Mouse (Mus musculus): ENCODE measurements at regions not wholly inside any gene's neighbourhood (a gene's known extent, or its start where the extent isn't known, plus 50 kb on each side); places are given as distances from the start of the nearest gene placed in this dataset.

GRCm38 (mm10) chr7:70281891-70282515 is 84.5 kb downstream of the Nr2f2 start:
- WGBS = 17% methylated on average over 11 of the region's 11 CpGs
- H3K36me3 ChIP-seq (ENCODE audit: insufficient read depth, low read length) = no peaks in the 10 kb centered on the region
- peaks cover 81% of the 10 kb centered on the region for H3K27me3 ChIP-seq (ENCODE audit: insufficient read depth, low read length)
- no peak overlapping the region for H3K4me3 ChIP-seq (ENCODE audit: low read length)
- no peak for ATAC-seq (ENCODE audit: low FRiP score, low TSS enrichment)
- H3K9ac ChIP-seq (replicated peaks; ENCODE audit: low read length) = no peak overlapping the region
- H3K27ac ChIP-seq (ENCODE audit: low read length) = no peak overlapping the region
- peaks cover 13% of the 10 kb centered on the region for H3K4me1 ChIP-seq (ENCODE audit: insufficient read depth, low read length)
- H3K9me3 ChIP-seq (ENCODE audit: low read length) = no peaks in the 10 kb centered on the region
- H3K4me2 ChIP-seq (replicated peaks; ENCODE audit: low read depth, low read length) = no peak overlapping the region

- peak overlapping the region; percentile 53 for H3K4me2 ChIP-seq (replicated peaks; ENCODE audit: low read depth, low read length)
- 8% methylated on average over 22 of the region's 22 CpGs for WGBS
- peak overlapping the region; percentile 40 for H3K4me3 ChIP-seq (ENCODE audit: low read length)
- peaks cover 75% of the 10 kb centered on the region for H3K27me3 ChIP-seq (ENCODE audit: insufficient read depth, low read length)
- peak; percentile 42; the same call in 1 of the 2 replicates for ATAC-seq (ENCODE audit: low FRiP score, low TSS enrichment)
- H3K9me3 ChIP-seq (ENCODE audit: low read length) = no peaks in the 10 kb centered on the region
- no peak overlapping the region for H3K27ac ChIP-seq (ENCODE audit: low read length)
- H3K4me1 ChIP-seq (ENCODE audit: insufficient read depth, low read length) = peaks cover 13% of the 10 kb centered on the region
- no peaks in the 10 kb centered on the region for H3K36me3 ChIP-seq (ENCODE audit: insufficient read depth, low read length)
- H3K9ac ChIP-seq (replicated peaks; ENCODE audit: low read length) = no peak overlapping the region
Measured at GRCm38 (mm10) chr7:70281381-70281750, 85.2 kb downstream of the Nr2f2 start.

- Histone ChIP-seq H3K4me3 (ENCODE audit: low read length) (peak overlapping the region; percentile 40), H3K36me3 (ENCODE audit: insufficient read depth, low read length) (no peaks in the 10 kb centered on the region), H3K27me3 (ENCODE audit: insufficient read depth, low read length) (peaks cover 72% of the 10 kb centered on the region), H3K9ac (replicated peaks; ENCODE audit: low read length) (peak overlapping the region; percentile 18; the same call in 1 of the 2 replicates), H3K9me3 (ENCODE audit: low read length) (no peaks in the 10 kb centered on the region), H3K4me1 (ENCODE audit: insufficient read depth, low read length) (peaks cover 15% of the 10 kb centered on the region), H3K27ac (ENCODE audit: low read length) (no peak overlapping the region), H3K4me2 (replicated peaks; ENCODE audit: low read depth, low read length) (peak overlapping the region; percentile 53)
- 1% methylated on average over 42 of the region's 42 CpGs for WGBS
- peak; percentile 51; the same call in 1 of the 2 replicates for ATAC-seq (ENCODE audit: low FRiP score, low TSS enrichment)
Measured at GRCm38 (mm10) chr7:70280643-70281380, 85.7 kb downstream of the Nr2f2 start.

GRCm38 (mm10) chr7:70279927-70280642 is 86.5 kb downstream of the Nr2f2 start:
- Histone ChIP-seq H3K27ac (ENCODE audit: low read length) (no peak overlapping the region), H3K9ac (replicated peaks; ENCODE audit: low read length) (no peak overlapping the region), H3K4me1 (ENCODE audit: insufficient read depth, low read length) (peaks cover 16% of the 10 kb centered on the region), H3K4me2 (replicated peaks; ENCODE audit: low read depth, low read length) (peak overlapping the region; percentile 53), H3K4me3 (ENCODE audit: low read length) (peak overlapping the region; percentile 40), H3K27me3 (ENCODE audit: insufficient read depth, low read length) (peaks cover 65% of the 10 kb centered on the region), H3K9me3 (ENCODE audit: low read length) (no peaks in the 10 kb centered on the region), H3K36me3 (ENCODE audit: insufficient read depth, low read length) (no peaks in the 10 kb centered on the region)
- 2% methylated on average over 31 of the region's 31 CpGs for WGBS
- no peak for ATAC-seq (ENCODE audit: low FRiP score, low TSS enrichment)

GRCm38 (mm10) chr7:70279101-70279500 is 87.4 kb downstream of the Nr2f2 start:
- Histone ChIP-seq H3K27ac (ENCODE audit: low read length) (no peak overlapping the region), H3K4me1 (ENCODE audit: insufficient read depth, low read length) (peaks cover 16% of the 10 kb centered on the region), H3K4me3 (ENCODE audit: low read length) (no peak overlapping the region), H3K4me2 (replicated peaks; ENCODE audit: low read depth, low read length) (no peak overlapping the region), H3K9me3 (ENCODE audit: low read length) (no peaks in the 10 kb centered on the region), H3K27me3 (ENCODE audit: insufficient read depth, low read length) (peaks cover 57% of the 10 kb centered on the region), H3K36me3 (ENCODE audit: insufficient read depth, low read length) (no peaks in the 10 kb centered on the region), H3K9ac (replicated peaks; ENCODE audit: low read length) (no peak overlapping the region)
- ATAC-seq (ENCODE audit: low FRiP score, low TSS enrichment) = no peak
- 17% methylated on average over 3 of the region's 3 CpGs for WGBS

- Histone ChIP-seq H3K4me3 (ENCODE audit: low read length) (no peak overlapping the region), H3K4me2 (replicated peaks; ENCODE audit: low read depth, low read length) (no peak overlapping the region), H3K9me3 (ENCODE audit: low read length) (no peaks in the 10 kb centered on the region), H3K27ac (ENCODE audit: low read length) (no peak overlapping the region), H3K36me3 (ENCODE audit: insufficient read depth, low read length) (no peaks in the 10 kb centered on the region), H3K4me1 (ENCODE audit: insufficient read depth, low read length) (peaks cover 11% of the 10 kb centered on the region), H3K27me3 (ENCODE audit: insufficient read depth, low read length) (peaks cover 28% of the 10 kb centered on the region), H3K9ac (replicated peaks; ENCODE audit: low read length) (no peak overlapping the region)
- ATAC-seq (ENCODE audit: low FRiP score, low TSS enrichment) = no peak
- 47% methylated on average over 2 of the region's 2 CpGs for WGBS
Measured at GRCm38 (mm10) chr7:70276078-70276477, 90.5 kb downstream of the Nr2f2 start.

- no peak overlapping the region for H3K27ac ChIP-seq (ENCODE audit: low read length)
- H3K4me2 ChIP-seq (replicated peaks; ENCODE audit: low read depth, low read length) = no peak overlapping the region
- WGBS = 52% methylated on average over 2 of the region's 2 CpGs
- ATAC-seq (ENCODE audit: low FRiP score, low TSS enrichment) = no peak
- 0 out of 2 replicates have a peak, but pooled peaks cover 3% of the 10 kb centered on the region for H3K4me1 ChIP-seq (ENCODE audit: insufficient read depth, low read length)
- H3K36me3 ChIP-seq (ENCODE audit: insufficient read depth, low read length) = no peaks in the 10 kb centered on the region
- H3K9ac ChIP-seq (replicated peaks; ENCODE audit: low read length) = no peak overlapping the region
- H3K4me3 ChIP-seq (ENCODE audit: low read length) = no peak overlapping the region
- H3K9me3 ChIP-seq (ENCODE audit: low read length) = no peaks in the 10 kb centered on the region
- peaks cover 12% of the 10 kb centered on the region for H3K27me3 ChIP-seq (ENCODE audit: insufficient read depth, low read length)
Measured at GRCm38 (mm10) chr7:70274312-70274711, 92.2 kb downstream of the Nr2f2 start.

- Histone ChIP-seq H3K36me3 (ENCODE audit: insufficient read depth, low read length) (no peaks in the 10 kb centered on the region), H3K9me3 (ENCODE audit: low read length) (no peaks in the 10 kb centered on the region), H3K4me2 (replicated peaks; ENCODE audit: low read depth, low read length) (no peak overlapping the region), H3K4me3 (ENCODE audit: low read length) (no peak overlapping the region), H3K27me3 (ENCODE audit: insufficient read depth, low read length) (no peaks in the 10 kb centered on the region), H3K27ac (ENCODE audit: low read length) (no peak overlapping the region), H3K9ac (replicated peaks; ENCODE audit: low read length) (no peak overlapping the region), H3K4me1 (ENCODE audit: insufficient read depth, low read length) (no peaks in the 10 kb centered on the region)
- ATAC-seq (ENCODE audit: low FRiP score, low TSS enrichment) = no peak
- 73% methylated on average over 4 of the region's 4 CpGs for WGBS
Measured at GRCm38 (mm10) chr7:70267075-70267474, 99.5 kb downstream of the Nr2f2 start.

GRCm38 (mm10) chr7:70256806-70257205 is 109.7 kb downstream of the Nr2f2 start:
- Histone ChIP-seq H3K4me3 (ENCODE audit: low read length) (no peak overlapping the region), H3K9ac (replicated peaks; ENCODE audit: low read length) (no peak overlapping the region), H3K36me3 (ENCODE audit: insufficient read depth, low read length) (no peaks in the 10 kb centered on the region), H3K27ac (ENCODE audit: low read length) (no peak overlapping the region), H3K4me1 (ENCODE audit: insufficient read depth, low read length) (no peaks in the 10 kb centered on the region), H3K9me3 (ENCODE audit: low read length) (no peaks in the 10 kb centered on the region), H3K27me3 (ENCODE audit: insufficient read depth, low read length) (no peaks in the 10 kb centered on the region), H3K4me2 (replicated peaks; ENCODE audit: low read depth, low read length) (no peak overlapping the region)
- ATAC-seq (ENCODE audit: low FRiP score, low TSS enrichment) = no peak
- 96% methylated on average over 4 of the region's 4 CpGs for WGBS

- WGBS = 85% methylated on average over 3 of the region's 3 CpGs
- no peak for ATAC-seq (ENCODE audit: low FRiP score, low TSS enrichment)
- H3K36me3 ChIP-seq (ENCODE audit: insufficient read depth, low read length) = no peaks in the 10 kb centered on the region
Measured at GRCm38 (mm10) chr7:70255072-70255471, 111.5 kb downstream of the Nr2f2 start.

More at GRCm38 (mm10) chr7:70255072-70255471, 111.5 kb downstream of the Nr2f2 start:
- Histone ChIP-seq H3K27me3 (ENCODE audit: insufficient read depth, low read length) (no peaks in the 10 kb centered on the region), H3K9ac (replicated peaks; ENCODE audit: low read length) (no peak overlapping the region), H3K4me1 (ENCODE audit: insufficient read depth, low read length) (no peaks in the 10 kb centered on the region), H3K9me3 (ENCODE audit: low read length) (no peaks in the 10 kb centered on the region), H3K4me3 (ENCODE audit: low read length) (no peak overlapping the region), H3K27ac (ENCODE audit: low read length) (no peak overlapping the region), H3K4me2 (replicated peaks; ENCODE audit: low read depth, low read length) (no peak overlapping the region)

Data from kidney, embryonic 16.5 days (tissue).